Mouse (Mus musculus) stomach, embryonic 14.5 days (tissue): Measurements from ENCODE around the gene Olfr470. TPM values are rescaled to one million over a fixed set of nuclear protein-coding genes. Genes with fewer than 3 reads are reported as not detected.

ENCODE experiments used
- polyA plus RNA-seq: library from polyadenylated mRNA; unstranded; fragments of >200 nt; fragmentation: Nextera tagmentation; extraction: Ambion mirVana; gene quantifications from 2 replicates; pipeline ENCODE4 v1.2.1, GENCODE M21; 2014

Gene Olfr470
- polyA plus RNA-seq, 1 experiment from 2014 or later = not detected

Other genes starting within 250 kb of the Olfr470 start
- not detected in 2 replicates for gene 5330417H12Rik, start 222.3 kb downstream of the Olfr470 start, polyA plus RNA-seq
- gene Cyb5r2, start 89.5 kb downstream of the Olfr470 start, polyA plus RNA-seq = 0.12 and 0.14 TPM in 2 replicates
- gene Ovch2, start 46.3 kb downstream of the Olfr470 start, polyA plus RNA-seq = not detected in 2 replicates
- not detected in 2 replicates for gene Olfr467, start 35.2 kb downstream of the Olfr470 start, polyA plus RNA-seq
- gene Olfr469, start 21.9 kb downstream of the Olfr470 start, polyA plus RNA-seq = not detected in 2 replicates
- not detected in 2 replicates for gene Olfr472, start 50.4 kb upstream of the Olfr470 start, polyA plus RNA-seq
- gene Olfr473, start 83.0 kb upstream of the Olfr470 start, polyA plus RNA-seq = not detected in 2 replicates
- gene Olfr474, start 107.2 kb upstream of the Olfr470 start, polyA plus RNA-seq = not detected in 2 replicates
- gene Olfr476, start 117.3 kb upstream of the Olfr470 start, polyA plus RNA-seq = not detected in 2 replicates
- gene Olfr477, start 139.2 kb upstream of the Olfr470 start, polyA plus RNA-seq = not detected in 2 replicates
- gene Olfr478, start 186.5 kb upstream of the Olfr470 start, polyA plus RNA-seq = not detected in 2 replicates
- not detected in 2 replicates for gene Olfr479, start 203.2 kb upstream of the Olfr470 start, polyA plus RNA-seq
- gene Olfr480, start 219.9 kb upstream of the Olfr470 start, polyA plus RNA-seq = not detected in 2 replicates
- not detected in 2 replicates for gene Olfr481, start 232.4 kb upstream of the Olfr470 start, polyA plus RNA-seq